Mouse (Mus musculus): Measurements from ENCODE around the gene Nol7. TPM values are rescaled to one million over a fixed set of nuclear protein-coding genes. Genes with fewer than 3 reads are reported as not detected.

Nol7 gene
- total and polyA plus RNA-seq, 3 experiments = 165 to 329 (median 260) TPM

DNA sequence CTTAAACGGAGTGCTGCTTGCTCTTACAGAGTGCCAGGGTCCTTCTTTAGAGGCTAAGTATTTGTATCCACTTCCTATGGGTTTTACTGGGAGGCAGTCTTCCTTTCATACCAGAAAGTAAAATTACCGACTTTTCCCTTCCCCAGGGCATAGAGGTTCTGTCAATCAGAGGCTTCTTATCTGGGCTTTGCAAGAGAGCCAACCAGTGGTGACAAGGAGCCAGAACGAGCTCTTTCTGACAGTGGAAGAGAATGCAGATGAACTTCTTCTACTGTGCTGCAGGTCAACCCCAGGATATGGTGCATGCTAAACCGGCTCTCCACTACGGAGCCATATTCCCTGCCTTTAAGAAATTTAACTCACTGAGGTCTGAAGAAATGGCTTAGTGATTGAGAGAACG is 37.7 kb upstream of the Nol7 start:
- in situ Hi-C loops (cut with MboI; ENCODE audit: low pct_ligation_motif_present, low pct_unique_long_range_greater_than_20kb, low sequenced_read_pairs) = loop anchor here (10.0 to 25.0 kb wide), 2 partner anchors 64 to 377 kb away; no protein-coding TSS in a partner anchor
- Histone ChIP-seq H3K4me3 (replicated peaks in 1 of 3; ENCODE audit: low read depth in 2 of 3, low read length in 2 of 3, poor library complexity in 1 of 3) (no peak overlapping the region), H3K36me3 (replicated peaks in 1 of 2; ENCODE audit: control insufficient read depth in 1 of 2, insufficient read depth in 1 of 2, low read length in 1 of 2) (no peaks in the 10 kb centered on the region), H3K4me2 (ENCODE audit: insufficient read depth, low read depth, poor library complexity, severe bottlenecking) (no peak overlapping the region), H3K79me2 (replicated peaks; ENCODE audit: control insufficient read depth, extremely low read depth, insufficient read depth, poor library complexity, severe bottlenecking) (no peaks in the 10 kb centered on the region), H3K9me3 (replicated peaks; ENCODE audit: low read length) (peaks cover 3% of the 10 kb centered on the region), H3K27ac (ENCODE audit: insufficient read depth, low read depth) (no peak overlapping the region), H3K27me3 (replicated peaks) (no peaks in the 10 kb centered on the region), H3K9ac (ENCODE audit: insufficient read depth, low read depth) (no peak overlapping the region), H3K4me1 (ENCODE audit: control insufficient read depth in 1 of 2, insufficient read depth in 2 of 2) (peaks cover 0 to 5% of the 10 kb centered on the region in 2 experiments; a peak in 1 of 4 replicates)
- TF ChIP-seq MEF2A (IDR thresholded peaks at IDR 0.05; ENCODE audit: borderline replicate concordance, low read depth, low read length) = no peak
- TF ChIP-seq ETS1 (conservative IDR thresholded peaks at IDR 0.05; ENCODE audit: low read depth, low read length) = no peak
- TF ChIP-seq MAZ (IDR thresholded peaks at IDR 0.05; ENCODE audit: low read depth, low read length) = no peak
- TF ChIP-seq NELFE (IDR thresholded peaks at IDR 0.05; ENCODE audit: low read depth, low read length) = no peak
- no peak for TF ChIP-seq USF2 (conservative IDR thresholded peaks at IDR 0.05; ENCODE audit: low read depth, low read length)
- TF ChIP-seq TBP (conservative IDR thresholded peaks at IDR 0.05; ENCODE audit: low read depth, low read length) = no peak
- no peak for TF ChIP-seq ZC3H11A (IDR thresholded peaks at IDR 0.05; ENCODE audit: low read depth, low read length)
- dilution Hi-C loops (cut with MboI; ENCODE audit: extremely low pct_ligation_motif_present, extremely low pct_unique_long_range_greater_than_20kb, low sequenced_read_pairs) = no loop called here
- no peak for DNase-seq (ENCODE audit: extremely low read depth)

DNA sequence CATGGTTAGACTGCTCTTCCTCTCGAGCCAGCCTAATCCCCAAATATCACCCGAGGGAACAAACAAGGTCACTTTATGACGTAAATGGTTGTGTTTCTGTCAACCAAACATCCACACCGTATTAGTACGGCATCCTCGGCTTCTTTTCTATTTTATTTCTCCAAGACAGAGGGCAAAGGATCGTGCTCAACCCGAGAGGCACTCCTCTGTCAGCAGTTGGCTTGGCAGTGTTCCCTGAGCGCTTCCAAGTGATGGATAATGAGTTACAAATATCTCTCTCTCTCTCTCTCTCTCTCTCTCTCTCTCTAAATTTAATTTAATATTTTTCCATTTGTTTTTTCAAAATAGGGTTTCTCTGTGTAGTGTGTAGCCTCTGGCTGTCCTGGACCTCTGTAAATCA is 35.8 kb upstream of the Nol7 start:
- dilution Hi-C loops (cut with MboI; ENCODE audit: extremely low pct_ligation_motif_present, extremely low pct_unique_long_range_greater_than_20kb, low sequenced_read_pairs) = no loop called here

DNA sequence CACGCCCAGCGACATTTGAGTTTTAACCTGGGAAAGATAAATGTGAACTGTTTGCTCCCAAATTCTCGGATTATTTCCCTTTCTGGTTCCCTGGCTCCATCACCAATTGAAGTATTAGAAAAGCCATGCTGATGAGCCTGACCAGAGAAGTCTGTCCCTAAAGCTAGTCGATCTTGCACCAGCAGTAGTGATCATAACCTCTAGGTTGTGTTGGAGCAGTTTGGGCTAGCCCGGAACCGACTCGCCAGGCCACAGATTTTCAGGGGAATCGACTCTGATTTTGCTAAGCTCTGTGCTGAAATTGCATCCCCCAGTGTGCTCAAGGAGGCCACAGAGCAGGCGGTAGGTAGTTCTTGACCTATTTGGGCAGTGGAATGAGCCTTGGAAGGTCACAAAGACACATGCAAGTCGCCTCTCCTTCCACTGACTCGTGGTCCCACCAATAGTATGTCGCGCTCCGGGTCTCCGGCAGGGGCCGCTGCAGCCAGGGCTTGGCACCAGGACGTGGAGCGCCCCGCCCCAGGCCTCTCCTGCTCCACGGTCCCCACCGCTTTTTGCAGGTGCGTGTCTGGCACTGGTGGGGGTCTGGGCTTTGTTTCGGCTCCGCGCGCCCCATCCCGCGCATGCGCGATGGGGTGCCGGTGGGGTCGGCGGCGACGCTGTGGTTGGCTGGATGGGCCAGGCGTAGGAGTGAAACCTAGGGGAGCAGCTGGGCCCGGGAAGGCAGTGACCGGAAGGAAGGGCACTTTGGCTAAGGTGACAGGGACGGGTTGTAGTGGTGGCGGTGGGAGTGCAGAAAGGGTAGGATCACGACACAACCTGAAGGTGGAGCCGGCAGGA is 33.0 kb upstream of the Nol7 start, which contains the start of gene Sirt5:
Gene Sirt5 (plus strand): TSS at position 512 of the 840 bp plus-strand sequence.
- H3K4me3 ChIP-seq (replicated peaks in 1 of 3; ENCODE audit: low read depth in 2 of 3, low read length in 2 of 3, poor library complexity in 1 of 3) = peak within 1 kb of the TSS; percentile 64 to 76 (median 70)
- TF ChIP-seq ZKSCAN1 (IDR thresholded peaks at IDR 0.05; ENCODE audit: borderline replicate concordance, low read depth, low read length) (no peak), MAFK (IDR thresholded peaks at IDR 0.05; ENCODE audit: insufficient replicate concordance, low read length) (no peak), ZNF384 (IDR thresholded peaks at IDR 0.05; ENCODE audit: low read depth, low read length) (no peak), MAZ (IDR thresholded peaks at IDR 0.05; ENCODE audit: low read depth, low read length) (peak; percentile 47; the same call in 1 of the 2 replicates), NRF1 (IDR thresholded peaks at IDR 0.05; ENCODE audit: low read depth, low read length) (peak; percentile 98), SMC3 (IDR thresholded peaks at IDR 0.05; ENCODE audit: low read depth, low read length) (peak; percentile 44), RCOR1 (conservative IDR thresholded peaks at IDR 0.05; ENCODE audit: low read depth, low read length) (no peak), POLR2AphosphoS2 (IDR thresholded peaks at IDR 0.05; ENCODE audit: low read depth, low read length) (no peak), BHLHE40 (IDR thresholded peaks at IDR 0.05; ENCODE audit: low read depth, low read length) (peak; percentile 28; the same call in 1 of the 2 replicates), POLR2A (IDR thresholded peaks at IDR 0.05; ENCODE audit: low read depth, low read length) (peak; percentile 55; the same call in 1 of the 2 replicates), JUN (IDR thresholded peaks at IDR 0.05; ENCODE audit: insufficient read depth, low read depth, low read length) (no peak), RAD21 (IDR thresholded peaks at IDR 0.05; ENCODE audit: low read depth, low read length) (peak; percentile 50), HCFC1 (IDR thresholded peaks at IDR 0.05; ENCODE audit: low read depth, low read length) (peak; percentile 50; the same call in 1 of the 2 replicates), EP300 (IDR thresholded peaks at IDR 0.05; ENCODE audit: low read length) (peak; percentile 15; the same call in 1 of the 2 replicates), PAX5 (IDR thresholded peaks at IDR 0.05; ENCODE audit: low read length) (no peak), CTCF (conservative IDR thresholded peaks at IDR 0.05 in 1 of 2, IDR thresholded peaks at IDR 0.05 in 1 of 2; ENCODE audit: low read depth in 2 of 2, low read length in 2 of 2) (peak; percentile 29 to 79; a peak in 3 of 4 replicates), KAT2A (IDR thresholded peaks at IDR 0.05; ENCODE audit: insufficient replicate concordance, low read length) (no peak)

More for the DNA sequence above, 35.8 kb upstream of the Nol7 start:
- no peaks in the 10 kb centered on the region for H3K79me2 ChIP-seq (replicated peaks; ENCODE audit: control insufficient read depth, extremely low read depth, insufficient read depth, poor library complexity, severe bottlenecking)
- no peaks in the 10 kb centered on the region for H3K27me3 ChIP-seq (replicated peaks)
- no peak overlapping the region for H3K4me2 ChIP-seq (ENCODE audit: insufficient read depth, low read depth, poor library complexity, severe bottlenecking)
- no peaks in the 10 kb centered on the region for H3K36me3 ChIP-seq (replicated peaks in 1 of 2; ENCODE audit: control insufficient read depth in 1 of 2, insufficient read depth in 1 of 2, low read length in 1 of 2)
- peaks cover 0 to 8% of the 10 kb centered on the region in 2 experiments; a peak in 2 of 4 replicates for H3K4me1 ChIP-seq (ENCODE audit: control insufficient read depth in 1 of 2, insufficient read depth in 2 of 2)
- in situ Hi-C loops (cut with MboI; ENCODE audit: low pct_ligation_motif_present, low pct_unique_long_range_greater_than_20kb, low sequenced_read_pairs) = loop anchor here (10.0 to 25.0 kb wide), 2 partner anchors 62 to 375 kb away; no protein-coding TSS in a partner anchor
- no peak overlapping the region for H3K4me3 ChIP-seq (replicated peaks in 1 of 3; ENCODE audit: low read depth in 2 of 3, low read length in 2 of 3, poor library complexity in 1 of 3)
- H3K9ac ChIP-seq (ENCODE audit: insufficient read depth, low read depth) = no peak overlapping the region
- DNase-seq (ENCODE audit: extremely low read depth) = no peak
- peaks cover 3% of the 10 kb centered on the region for H3K9me3 ChIP-seq (replicated peaks; ENCODE audit: low read length)
- TF ChIP-seq NRF1 (IDR thresholded peaks at IDR 0.05; ENCODE audit: low read depth, low read length) = no peak
- no peak overlapping the region for H3K27ac ChIP-seq (ENCODE audit: insufficient read depth, low read depth)

More for the DNA sequence above, 33.0 kb upstream of the Nol7 start, which contains the start of gene Sirt5:
- Histone ChIP-seq H3K36me3 (replicated peaks in 1 of 2; ENCODE audit: control insufficient read depth in 1 of 2, insufficient read depth in 1 of 2, low read length in 1 of 2) (no peaks in the 10 kb centered on the region), H3K9ac (ENCODE audit: insufficient read depth, low read depth) (peak within 1 kb of the TSS; percentile 46), H3K4me2 (ENCODE audit: insufficient read depth, low read depth, poor library complexity, severe bottlenecking) (peak within 1 kb of the TSS; percentile 40), H3K79me2 (replicated peaks; ENCODE audit: control insufficient read depth, extremely low read depth, insufficient read depth, poor library complexity, severe bottlenecking) (no peaks in the 10 kb centered on the region), H3K9me3 (replicated peaks; ENCODE audit: low read length) (peaks cover 3% of the 10 kb centered on the region), H3K4me1 (ENCODE audit: control insufficient read depth in 1 of 2, insufficient read depth in 2 of 2) (peaks cover 0 to 8% of the 10 kb centered on the region in 2 experiments; a peak in 2 of 4 replicates), H3K27ac (ENCODE audit: insufficient read depth, low read depth) (no peak within 1 kb of the TSS), H3K27me3 (replicated peaks) (no peaks in the 10 kb centered on the region)
- in situ Hi-C loops (cut with MboI; ENCODE audit: low pct_ligation_motif_present, low pct_unique_long_range_greater_than_20kb, low sequenced_read_pairs) = loop anchor here (10.0 to 25.0 kb wide), 2 partner anchors 60 to 372 kb away; no protein-coding TSS in a partner anchor
- DNase-seq (ENCODE audit: extremely low read depth) = peak; percentile 89
- dilution Hi-C loops (cut with MboI; ENCODE audit: extremely low pct_ligation_motif_present, extremely low pct_unique_long_range_greater_than_20kb, low sequenced_read_pairs) = no loop called here
